Comparison of ENCODE assay signal across 16 mouse cellular contexts in the genomic region with DNA sequence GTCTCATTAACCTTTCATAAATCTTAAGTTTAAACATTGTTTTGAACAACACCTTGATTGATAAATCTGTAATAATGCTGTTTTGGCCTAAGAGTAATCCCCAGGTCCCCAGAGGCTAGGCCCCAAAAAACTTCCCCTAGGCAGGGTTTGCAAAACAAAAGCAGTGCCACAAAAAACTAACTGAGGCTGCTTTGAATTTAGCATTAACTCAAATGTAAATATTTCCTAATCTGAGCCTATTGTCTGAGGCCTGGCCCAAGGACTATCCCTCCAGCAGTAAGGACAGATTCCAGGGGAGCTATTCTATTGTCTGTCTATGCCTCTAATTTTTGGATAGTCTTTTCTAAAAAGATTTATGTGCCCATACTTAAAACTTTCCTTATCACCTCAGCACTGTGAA.
"Had no signal": no experiment of that assay in that cellular context is flagged by ENCODE, and none has a peak within 500 bp of the region (broad histone marks: within the 10 kb centered on the region; RNA-seq: fewer than 3 reads in every experiment).

No protein-coding gene starts in this region.

- H3K27ac ChIP-seq: lung, embryonic 15.5 days; macrophage; midbrain, embryonic 13.5 days; midbrain, embryonic 15.5 days; neural tube, embryonic 12.5 days had no signal

- H3K4me3 ChIP-seq: lung, embryonic 15.5 days; megakaryocyte, embryonic 14.5 days; midbrain, embryonic 13.5 days; midbrain, embryonic 15.5 days; neural tube, embryonic 12.5 days had no signal

- H3K27me3 ChIP-seq: lung, embryonic 15.5 days; megakaryocyte, embryonic 14.5 days; midbrain, embryonic 13.5 days; midbrain, embryonic 15.5 days; neural tube, embryonic 12.5 days had no signal

- H3K9ac ChIP-seq: liver, postnatal 0 days; lung, embryonic 15.5 days; midbrain, embryonic 13.5 days; midbrain, embryonic 15.5 days; neural tube, embryonic 12.5 days had no signal

- DNase-seq: liver, postnatal 0 days; lung, adult 2 months; lung, postnatal 14 days; lung, postnatal 36 days; right cerebral cortex, postnatal 25 days; right cerebral cortex, postnatal 4 days; spleen, adult 18-20 months; thymus, adult 18-20 months; thymus, postnatal 14 days; thymus, postnatal 36 days had no signal

- H3K4me1 ChIP-seq: lung, embryonic 15.5 days; megakaryocyte, embryonic 14.5 days; midbrain, embryonic 13.5 days; midbrain, embryonic 15.5 days; neural tube, embryonic 12.5 days had no signal

- H3K36me3 ChIP-seq: lung, embryonic 15.5 days; midbrain, embryonic 13.5 days; midbrain, embryonic 15.5 days; neural tube, embryonic 12.5 days had no signal
